Mouse (Mus musculus): ENCODE measurements at regions not wholly inside any gene's neighbourhood (a gene's known extent, or its start where the extent isn't known, plus 50 kb on each side); places are given as distances from the start of the nearest gene placed in this dataset.

- H3K9ac ChIP-seq (ENCODE audit: low read depth, poor library complexity, severe bottlenecking): no peak overlapping the region
- H3K4me1 ChIP-seq (ENCODE audit: control insufficient read depth, insufficient read depth, low read length): no peaks in the 10 kb centered on the region
- H3K27ac ChIP-seq (ENCODE audit: insufficient read depth, low read length): no peak overlapping the region
- H3K36me3 ChIP-seq (ENCODE audit: control insufficient read depth, insufficient read depth, low read length, poor library complexity, severe bottlenecking): no peaks in the 10 kb centered on the region
- H3K27me3 ChIP-seq (ENCODE audit: control insufficient read depth, insufficient read depth, low read length, poor library complexity, severe bottlenecking): no peaks in the 10 kb centered on the region
- no peaks in the 10 kb centered on the region for H3K9me3 ChIP-seq (replicated peaks; ENCODE audit: control insufficient read depth, insufficient read depth, low read length, poor library complexity, severe bottlenecking)
- TF ChIP-seq CTCF (IDR thresholded peaks at IDR 0.05; ENCODE audit: low read depth, low read length) (no peak), EP300 (IDR thresholded peaks at IDR 0.05; ENCODE audit: insufficient read depth, low read depth, low read length) (no peak), POLR2A (IDR thresholded peaks at IDR 0.05; ENCODE audit: insufficient read depth, low read length) (no peak)
- H3K4me3 ChIP-seq (ENCODE audit: low read depth, low read length): no peak overlapping the region
These were observed 341.2 kb downstream of the Ptpru start for GRCm38 (mm10) chr4:131496900-131497299.

DNA sequence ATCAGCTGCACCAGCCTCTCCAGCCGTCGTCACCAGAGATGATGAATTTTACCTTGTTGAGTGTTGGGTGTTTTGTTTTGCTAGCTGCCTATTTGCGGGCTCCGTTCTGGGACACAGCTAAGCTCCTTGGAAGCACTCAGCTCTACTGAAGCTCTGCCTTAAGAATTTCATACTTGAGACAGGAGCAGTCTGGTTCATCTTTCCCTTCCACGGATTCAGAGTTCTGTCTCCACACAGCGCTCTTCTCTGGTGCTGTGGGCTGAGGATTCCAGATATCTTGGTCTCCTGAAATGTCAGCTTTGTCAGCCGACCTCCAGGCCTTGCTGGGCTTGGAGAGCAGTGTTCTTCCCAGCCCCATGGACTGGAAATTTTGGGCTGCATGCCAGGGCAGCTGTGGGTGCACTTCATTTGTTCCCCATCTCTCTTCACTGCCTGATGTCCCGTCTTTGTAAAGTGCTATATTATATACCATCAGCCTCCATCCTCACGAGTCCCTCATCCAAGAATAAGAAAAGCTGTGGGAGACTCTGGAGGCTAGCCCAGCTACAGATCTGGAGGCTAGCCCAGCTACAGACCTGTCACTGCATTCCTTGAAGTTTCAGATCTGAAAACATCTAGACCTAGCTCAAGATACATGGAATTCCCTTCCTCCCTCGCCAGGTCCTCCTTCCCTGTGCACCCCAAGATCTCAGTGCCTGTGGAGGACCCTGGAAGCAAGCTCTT lies 337.0 kb downstream of the Ptpru start:
- Histone ChIP-seq H3K4me3 (ENCODE audit: low read depth, low read length) (no peak overlapping the region), H3K36me3 (ENCODE audit: control insufficient read depth, insufficient read depth, low read length, poor library complexity, severe bottlenecking) (no peaks in the 10 kb centered on the region), H3K9me3 (replicated peaks; ENCODE audit: control insufficient read depth, insufficient read depth, low read length, poor library complexity, severe bottlenecking) (no peaks in the 10 kb centered on the region), H3K9ac (ENCODE audit: low read depth, poor library complexity, severe bottlenecking) (no peak overlapping the region), H3K4me1 (ENCODE audit: control insufficient read depth, insufficient read depth, low read length) (no peaks in the 10 kb centered on the region), H3K27me3 (ENCODE audit: control insufficient read depth, insufficient read depth, low read length, poor library complexity, severe bottlenecking) (no peaks in the 10 kb centered on the region), H3K27ac (ENCODE audit: insufficient read depth, low read length) (no peak overlapping the region)
- no peak for TF ChIP-seq CTCF (IDR thresholded peaks at IDR 0.05; ENCODE audit: low read depth, low read length)
- no peak for TF ChIP-seq POLR2A (IDR thresholded peaks at IDR 0.05; ENCODE audit: insufficient read depth, low read length)
- no peak for TF ChIP-seq EP300 (IDR thresholded peaks at IDR 0.05; ENCODE audit: insufficient read depth, low read depth, low read length)

- Histone ChIP-seq H3K27me3 (ENCODE audit: control insufficient read depth, insufficient read depth, low read length, poor library complexity, severe bottlenecking) (no peaks in the 10 kb centered on the region), H3K9ac (ENCODE audit: low read depth, poor library complexity, severe bottlenecking) (no peak overlapping the region)
These were observed 329.9 kb downstream of the Ptpru start for GRCm38 (mm10) chr4:131508154-131508553.

DNA sequence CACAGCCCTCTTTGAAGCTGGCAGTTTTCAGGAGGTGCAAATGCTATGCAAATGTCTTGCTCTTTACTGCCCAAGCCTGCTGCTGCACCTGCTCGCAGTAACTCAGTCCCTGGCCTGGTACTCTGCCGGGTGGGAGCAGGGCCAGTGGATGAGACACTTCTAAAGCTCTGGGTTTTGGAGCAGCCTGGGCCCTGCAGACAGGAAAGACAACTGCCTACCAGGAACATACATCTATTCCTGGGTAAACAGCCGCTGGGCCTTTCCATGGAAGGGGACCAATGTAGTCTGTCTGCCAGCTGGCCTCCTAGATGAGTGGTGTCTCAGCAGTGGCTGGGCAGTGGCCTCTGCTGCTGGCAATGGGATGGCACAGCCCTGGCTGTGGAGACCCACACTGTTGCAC lies 326.5 kb downstream of the Ptpru start:
- Histone ChIP-seq H3K27me3 (ENCODE audit: control insufficient read depth, insufficient read depth, low read length, poor library complexity, severe bottlenecking) (no peaks in the 10 kb centered on the region), H3K36me3 (ENCODE audit: control insufficient read depth, insufficient read depth, low read length, poor library complexity, severe bottlenecking) (no peaks in the 10 kb centered on the region), H3K4me3 (ENCODE audit: low read depth, low read length) (no peak overlapping the region), H3K9ac (ENCODE audit: low read depth, poor library complexity, severe bottlenecking) (no peak overlapping the region), H3K9me3 (replicated peaks; ENCODE audit: control insufficient read depth, insufficient read depth, low read length, poor library complexity, severe bottlenecking) (no peaks in the 10 kb centered on the region), H3K27ac (ENCODE audit: insufficient read depth, low read length) (no peak overlapping the region), H3K4me1 (ENCODE audit: control insufficient read depth, insufficient read depth, low read length) (no peaks in the 10 kb centered on the region)
- TF ChIP-seq EP300 (IDR thresholded peaks at IDR 0.05; ENCODE audit: insufficient read depth, low read depth, low read length): no peak
- TF ChIP-seq POLR2A (IDR thresholded peaks at IDR 0.05; ENCODE audit: insufficient read depth, low read length): no peak
- no peak for TF ChIP-seq CTCF (IDR thresholded peaks at IDR 0.05; ENCODE audit: low read depth, low read length)

More at GRCm38 (mm10) chr4:131508154-131508553, 329.9 kb downstream of the Ptpru start:
- no peaks in the 10 kb centered on the region for H3K9me3 ChIP-seq (replicated peaks; ENCODE audit: control insufficient read depth, insufficient read depth, low read length, poor library complexity, severe bottlenecking)
- H3K36me3 ChIP-seq (ENCODE audit: control insufficient read depth, insufficient read depth, low read length, poor library complexity, severe bottlenecking): no peaks in the 10 kb centered on the region
- TF ChIP-seq CTCF (IDR thresholded peaks at IDR 0.05; ENCODE audit: low read depth, low read length): no peak
- no peak for TF ChIP-seq POLR2A (IDR thresholded peaks at IDR 0.05; ENCODE audit: insufficient read depth, low read length)
- TF ChIP-seq EP300 (IDR thresholded peaks at IDR 0.05; ENCODE audit: insufficient read depth, low read depth, low read length): no peak
- H3K4me1 ChIP-seq (ENCODE audit: control insufficient read depth, insufficient read depth, low read length): no peaks in the 10 kb centered on the region
- H3K4me3 ChIP-seq (ENCODE audit: low read depth, low read length): no peak overlapping the region
- H3K27ac ChIP-seq (ENCODE audit: insufficient read depth, low read length): no peak overlapping the region

DNA sequence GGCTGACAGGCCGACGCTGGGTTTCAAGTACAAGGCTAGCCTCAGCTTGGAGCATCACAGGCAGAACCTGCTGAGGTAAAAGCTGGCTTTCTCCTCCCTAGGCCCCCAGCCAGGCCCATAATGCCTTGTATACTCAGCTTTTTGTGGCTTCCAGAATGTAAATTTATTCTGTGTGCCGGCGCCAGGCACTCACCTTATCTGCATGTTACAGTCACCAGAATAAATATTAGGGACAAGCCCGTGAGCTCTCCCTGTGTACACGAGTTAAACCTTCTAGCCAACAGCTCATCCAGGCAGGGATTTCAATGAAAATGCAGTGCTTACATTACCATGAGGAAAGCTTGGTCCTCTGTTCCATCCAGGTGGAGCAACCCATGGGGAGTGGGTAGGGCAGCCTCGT lies 325.3 kb downstream of the Ptpru start:
- Histone ChIP-seq H3K4me1 (ENCODE audit: control insufficient read depth, insufficient read depth, low read length) (no peaks in the 10 kb centered on the region), H3K4me3 (ENCODE audit: low read depth, low read length) (no peak overlapping the region), H3K36me3 (ENCODE audit: control insufficient read depth, insufficient read depth, low read length, poor library complexity, severe bottlenecking) (no peaks in the 10 kb centered on the region), H3K27ac (ENCODE audit: insufficient read depth, low read length) (no peak overlapping the region), H3K9ac (ENCODE audit: low read depth, poor library complexity, severe bottlenecking) (no peak overlapping the region), H3K9me3 (replicated peaks; ENCODE audit: control insufficient read depth, insufficient read depth, low read length, poor library complexity, severe bottlenecking) (no peaks in the 10 kb centered on the region), H3K27me3 (ENCODE audit: control insufficient read depth, insufficient read depth, low read length, poor library complexity, severe bottlenecking) (no peaks in the 10 kb centered on the region)
- TF ChIP-seq POLR2A (IDR thresholded peaks at IDR 0.05; ENCODE audit: insufficient read depth, low read length) (no peak), EP300 (IDR thresholded peaks at IDR 0.05; ENCODE audit: insufficient read depth, low read depth, low read length) (no peak), CTCF (IDR thresholded peaks at IDR 0.05; ENCODE audit: low read depth, low read length) (no peak)

DNA sequence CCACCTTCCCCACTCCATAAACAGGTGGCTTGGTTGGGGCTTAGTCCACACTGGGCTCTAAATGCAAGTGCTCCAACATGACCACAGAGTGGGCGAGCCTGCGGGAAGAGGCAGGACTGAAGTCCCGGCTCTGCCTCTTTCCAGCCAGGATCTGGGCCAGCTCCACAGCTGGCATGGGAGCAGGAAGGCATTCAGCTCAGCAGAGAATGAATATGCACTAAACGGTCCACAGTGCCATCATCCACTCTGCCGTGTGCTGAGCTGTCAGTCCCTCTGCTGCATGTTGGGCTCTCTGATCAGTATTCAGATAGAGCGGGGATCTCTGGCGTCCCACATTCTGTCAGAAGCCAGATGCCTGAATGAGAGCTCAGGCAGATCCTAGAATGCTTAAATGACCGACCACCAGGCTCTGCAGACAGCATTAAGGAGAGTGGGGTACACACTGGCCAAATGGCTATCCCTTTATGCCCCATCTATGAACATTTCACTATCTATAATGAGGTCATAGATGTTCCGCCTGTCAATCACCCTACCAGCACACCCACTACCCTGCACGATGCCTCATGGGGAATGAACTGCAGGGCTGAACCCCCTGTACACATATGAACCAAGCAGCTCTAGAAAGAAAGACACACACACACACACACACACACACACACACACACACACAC lies 317.3 kb downstream of the Ptpru start:
- Histone ChIP-seq H3K36me3 (ENCODE audit: control insufficient read depth, insufficient read depth, low read length, poor library complexity, severe bottlenecking) (no peaks in the 10 kb centered on the region), H3K4me3 (ENCODE audit: low read depth, low read length) (no peak overlapping the region), H3K9ac (ENCODE audit: low read depth, poor library complexity, severe bottlenecking) (no peak overlapping the region), H3K4me1 (ENCODE audit: control insufficient read depth, insufficient read depth, low read length) (no peaks in the 10 kb centered on the region), H3K9me3 (replicated peaks; ENCODE audit: control insufficient read depth, insufficient read depth, low read length, poor library complexity, severe bottlenecking) (no peaks in the 10 kb centered on the region), H3K27ac (ENCODE audit: insufficient read depth, low read length) (no peak overlapping the region), H3K27me3 (ENCODE audit: control insufficient read depth, insufficient read depth, low read length, poor library complexity, severe bottlenecking) (no peaks in the 10 kb centered on the region)
- TF ChIP-seq POLR2A (IDR thresholded peaks at IDR 0.05; ENCODE audit: insufficient read depth, low read length) (no peak), EP300 (IDR thresholded peaks at IDR 0.05; ENCODE audit: insufficient read depth, low read depth, low read length) (no peak), CTCF (IDR thresholded peaks at IDR 0.05; ENCODE audit: low read depth, low read length) (no peak)

Data from ES-Bruce4 (cell line).